Mouse (Mus musculus) large intestine, adult 2 months (tissue): Measurements from ENCODE around the gene Mrpl45. TPM values are rescaled to one million over a fixed set of nuclear protein-coding genes. Genes with fewer than 3 reads are reported as not detected.

Source experiments
- DNase-seq: peaks from one replicate; pipeline ENCODE4 v3.0.0-alpha.2; 2012; ENCODE audit warnings: low read depth, low spot score
- WGBS: fragments of 180-500 bp; shearing (Covaris S2); methylation state at CpG from one replicate; pipeline ENCODE4 v1.1.7; 2018; 5-methylcytosine and 5-hydroxymethylcytosine counted together
- polyA plus RNA-seq: library from polyadenylated mRNA; depleted of rRNA; stranded (reverse); fragments of >200 nt; gene quantifications from 2 replicates; pipeline ENCODE4 v1.2.3, GENCODE M21; 2012; rRNA removed

Gene Mrpl45
- polyA plus RNA-seq, 1 experiment, result 17.5 TPM

- 32% methylated on average over 4 of the region's 4 CpGs for WGBS
- no peak for DNase-seq
These were observed 37.5 kb downstream of the Mrpl45 start for GRCm38 (mm10) chr11:97352935-97353597.

GRCm38 (mm10) chr11:97354646-97355045, 39.1 kb downstream of the Mrpl45 start:
- WGBS, result 82% methylated on average over 2 of the region's 2 CpGs
- DNase-seq, result no peak

GRCm38 (mm10) chr11:97355247-97355646, 39.7 kb downstream of the Mrpl45 start:
- DNase-seq, result no peak
- 85% methylated on average over 7 of the region's 7 CpGs for WGBS

GRCm38 (mm10) chr11:97357663-97358062, 42.1 kb downstream of the Mrpl45 start:
- WGBS, result 7% methylated on average over 6 of the region's 6 CpGs
- peak; percentile 79 for DNase-seq

- WGBS, result under 1% methylated on average over 44 of the region's 81 CpGs
- peak; percentile 57 for DNase-seq
These were observed 46.6 kb downstream of the Mrpl45 start, which contains the start of gene Socs7 for GRCm38 (mm10) chr11:97361948-97362648. TSS of gene Socs7 (plus strand) at chr11:97362551.

- WGBS, result under 1% methylated on average over 39 of the region's 39 CpGs
- DNase-seq, result no peak
These were observed 47.1 kb downstream of the Mrpl45 start for GRCm38 (mm10) chr11:97362649-97362942.

- no peak for DNase-seq
- under 1% methylated on average over 49 of the region's 49 CpGs for WGBS
These were observed 47.6 kb downstream of the Mrpl45 start for GRCm38 (mm10) chr11:97362943-97363643.

GRCm38 (mm10) chr11:97363644-97363995, 48.1 kb downstream of the Mrpl45 start:
- DNase-seq, result no peak
- under 1% methylated on average over 7 of the region's 7 CpGs for WGBS

- DNase-seq, result no peak
- 64% methylated on average over 1 of the region's 1 CpGs for WGBS
These were observed 50.0 kb downstream of the Mrpl45 start for GRCm38 (mm10) chr11:97365556-97365955.

- DNase-seq, result no peak
- WGBS, result 74% methylated on average over 5 of the region's 5 CpGs
These were observed 53.0 kb downstream of the Mrpl45 start for GRCm38 (mm10) chr11:97368501-97368900.

GRCm38 (mm10) chr11:97370329-97371091, 55.0 kb downstream of the Mrpl45 start:
- no peak for DNase-seq
- WGBS, result 76% methylated on average over 7 of the region's 7 CpGs

GRCm38 (mm10) chr11:97372159-97372864, 56.8 kb downstream of the Mrpl45 start:
- no peak for DNase-seq
- 87% methylated on average over 6 of the region's 6 CpGs for WGBS

GRCm38 (mm10) chr11:97373402-97373801, 57.9 kb downstream of the Mrpl45 start:
- no peak for DNase-seq
- 71% methylated on average over 2 of the region's 2 CpGs for WGBS

Other genes starting within 250 kb of the Mrpl45 start
- gene Tbx21, start 200.4 kb upstream of the Mrpl45 start, polyA plus RNA-seq, result 0.92 and 1.1 TPM in 2 replicates
- gene Tbkbp1, start 164.2 kb upstream of the Mrpl45 start, polyA plus RNA-seq, result 3.1 and 3.7 TPM in 2 replicates
- 30.8 and 41.2 TPM in 2 replicates for gene Kpnb1, start 127.8 kb upstream of the Mrpl45 start, polyA plus RNA-seq
- 33.8 and 48.1 TPM in 2 replicates for gene Npepps, start 35.1 kb upstream of the Mrpl45 start, polyA plus RNA-seq
- gene Gpr179, start 36.4 kb downstream of the Mrpl45 start, polyA plus RNA-seq, result 0.06 and 0.11 TPM in 2 replicates
- 4.3 and 6.2 TPM in 2 replicates for gene Socs7, start 46.8 kb downstream of the Mrpl45 start, polyA plus RNA-seq
- 5.7 and 6.4 TPM in 2 replicates for gene Arhgap23, start 99.8 kb downstream of the Mrpl45 start, polyA plus RNA-seq
- gene 4933428G20Rik, start 184.6 kb downstream of the Mrpl45 start, polyA plus RNA-seq, result not detected in 2 replicates